Mouse (Mus musculus) limb, embryonic 13.5 days (tissue): ENCODE measurements around the gene Galc. TPM values are rescaled to one million over a fixed set of nuclear protein-coding genes. Genes with fewer than 3 reads are reported as not detected.

ENCODE experiments used
- ATAC-seq: fragments of 200-750 bp; cut with Nextera tagmentation; 2 replicates; pipeline ENCODE4 v1.8.0; 2017; ENCODE audit warnings: low read depth, moderate number of reproducible peaks, moderate TSS enrichment; ENCODE audit not compliant: low FRiP score
- H3K27ac ChIP-seq: fragments of 300-500 bp; sonication (generic); 2 replicates; pipeline ENCODE4 v1.5.1; 2015; ENCODE audit warnings: inconsistent platforms, mild to moderate bottlenecking, moderate library complexity
- H3K27me3 ChIP-seq: fragments of 300-500 bp; sonication (generic); 2 replicates; pipeline ENCODE4 v1.6.1; 2015; ENCODE audit warnings: mild to moderate bottlenecking, inconsistent platforms
- H3K36me3 ChIP-seq: fragments of 300-500 bp; sonication (generic); 2 replicates; pipeline ENCODE4 v1.6.1; 2015; ENCODE audit warnings: inconsistent platforms, mild to moderate bottlenecking, moderate library complexity
- H3K4me1 ChIP-seq: fragments of 300-500 bp; sonication (generic); 2 replicates; pipeline ENCODE4 v1.6.1; 2015; ENCODE audit warnings: inconsistent platforms
- H3K4me2 ChIP-seq: fragments of 300-500 bp; sonication (generic); replicated peaks from 2 replicates; pipeline ENCODE4 v1.6.1; 2015; ENCODE audit warnings: inconsistent platforms, mild to moderate bottlenecking, moderate library complexity
- H3K4me3 ChIP-seq: fragments of 300-500 bp; sonication (generic); 2 replicates; pipeline ENCODE4 v1.5.1; 2015; ENCODE audit warnings: moderate library complexity, mild to moderate bottlenecking, inconsistent platforms
- H3K9ac ChIP-seq: fragments of 300-500 bp; sonication (generic); 2 replicates; pipeline ENCODE4 v1.6.1; 2015; ENCODE audit warnings: mild to moderate bottlenecking, inconsistent platforms
- H3K9me3 ChIP-seq: fragments of 300-500 bp; sonication (generic); 2 replicates; pipeline ENCODE4 v1.6.1; 2016; ENCODE audit warnings: inconsistent platforms
- WGBS: fragments of 180-500 bp; shearing (Covaris S2); methylation state at CpG from one replicate; pipeline ENCODE4 v1.1.7; 2015; 5-methylcytosine and 5-hydroxymethylcytosine counted together
- polyA plus RNA-seq: library from polyadenylated mRNA; unstranded; fragments of >200 nt; fragmentation: Nextera tagmentation; extraction: Ambion mirVana; gene quantifications from 2 replicates; pipeline ENCODE4 v1.2.1, GENCODE M21; 2015

The Galc gene
- polyA plus RNA-seq, 1 experiment from 2014 or later, result 8.6 TPM

DNA sequence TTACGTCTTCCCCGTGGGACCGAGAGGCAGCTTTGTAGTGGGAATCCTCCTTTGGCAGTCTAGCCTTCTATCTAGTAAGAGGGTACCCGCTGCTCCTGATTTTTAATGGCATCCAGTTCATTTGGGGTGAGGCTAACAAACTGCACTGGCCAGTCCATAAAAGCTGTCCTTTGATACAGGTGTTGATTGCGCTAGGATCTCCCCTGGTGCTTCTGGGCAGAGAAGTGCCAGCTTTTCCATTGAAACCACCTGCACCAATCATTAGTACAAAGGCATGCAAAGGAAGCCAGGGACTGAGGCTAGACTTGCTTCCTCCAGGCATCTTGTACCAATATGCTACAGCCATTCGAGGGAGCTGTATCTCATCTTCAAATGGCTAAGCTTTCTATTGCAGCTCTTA lies 98.4 kb downstream of the Galc start:
- H3K9ac ChIP-seq, result no peak overlapping the region
- H3K9me3 ChIP-seq, result no peaks in the 10 kb centered on the region
- no peak overlapping the region for H3K27ac ChIP-seq
- H3K4me1 ChIP-seq, result peaks cover 24% of the 10 kb centered on the region
- 0 out of 2 replicates have a peak, but pooled peaks have one; percentile 28 for ATAC-seq
- WGBS, result 19% methylated on average over 6 of the region's 6 CpGs
- no peak overlapping the region for H3K4me3 ChIP-seq
- no peaks in the 10 kb centered on the region for H3K36me3 ChIP-seq
- H3K27me3 ChIP-seq, result peaks cover 7% of the 10 kb centered on the region; the same call in 1 of the 2 replicates
- H3K4me2 ChIP-seq, result peak overlapping the region; percentile 7; the same call in 1 of the 2 replicates

Other genes starting within 250 kb of the Galc start
- gene Gpr65, start 9.2 kb upstream of the Galc start, polyA plus RNA-seq, result 1.7 and 2.0 TPM in 2 replicates